Mouse (Mus musculus) kidney, postnatal 4 days (tissue): ENCODE data around the gene Mfap2.

Experiments used
- DNase-seq, 2 experiments: peaks; one replicate each; pipeline ENCODE4 v3.0.0; 2021; ENCODE audit warnings: mixed read lengths in 2 of 2

Gene Mfap2

GRCm38 (mm10) chr4:141031733-141032132 is 21.5 kb downstream of the Mfap2 start:
- peak; percentile 87 to 88 for DNase-seq

GRCm38 (mm10) chr4:141033606-141034549 is 23.7 kb downstream of the Mfap2 start:
- peak; percentile 49 to 68 for DNase-seq

GRCm38 (mm10) chr4:141041117-141041516 is 30.9 kb downstream of the Mfap2 start:
- peak; percentile 73 to 77 for DNase-seq

GRCm38 (mm10) chr4:141044816-141045215 is 34.6 kb downstream of the Mfap2 start:
- peak; percentile 87 to 90 for DNase-seq

GRCm38 (mm10) chr4:141048810-141049475 is 38.7 kb downstream of the Mfap2 start:
- no peak for DNase-seq

- peak; percentile 75 to 84 for DNase-seq
These were observed 39.2 kb downstream of the Mfap2 start for GRCm38 (mm10) chr4:141049476-141049835.

GRCm38 (mm10) chr4:141052442-141052841 is 42.2 kb downstream of the Mfap2 start:
- DNase-seq, result no peak

GRCm38 (mm10) chr4:141053138-141053537 is 42.9 kb downstream of the Mfap2 start:
- peak; percentile 54 to 71 for DNase-seq

GRCm38 (mm10) chr4:141053568-141054161 is 43.4 kb downstream of the Mfap2 start:
- peak; percentile 81 to 90 for DNase-seq

- no peak for DNase-seq
These were observed 46.8 kb downstream of the Mfap2 start for GRCm38 (mm10) chr4:141056970-141057369.

GRCm38 (mm10) chr4:141058835-141059234 is 48.6 kb downstream of the Mfap2 start:
- DNase-seq, result no peak

- peak in 1 of 2 experiments; percentile 16 for DNase-seq
These were observed 49.6 kb downstream of the Mfap2 start for GRCm38 (mm10) chr4:141059616-141060425.

- peak; percentile 100 for DNase-seq
These were observed 50.4 kb downstream of the Mfap2 start, which contains the start of gene Crocc for GRCm38 (mm10) chr4:141060426-141061301. Gene Crocc, minus strand, starts transcription at chr4:141060550.

GRCm38 (mm10) chr4:141064104-141064659 is 54.0 kb downstream of the Mfap2 start:
- DNase-seq, result no peak

GRCm38 (mm10) chr4:141065123-141065522 is 54.9 kb downstream of the Mfap2 start:
- DNase-seq, result peak; percentile 89 to 92
